Mouse (Mus musculus) adrenal gland, postnatal 25 days (tissue): ENCODE results near the gene Vsig1. TPM values are rescaled to one million over a fixed set of nuclear protein-coding genes. Genes with fewer than 3 reads are reported as not detected.

ENCODE experiments used
- DNase-seq: peaks from one replicate; pipeline ENCODE4 v3.0.0; 2021; ENCODE audit warnings: mixed read lengths
- long read RNA-seq: library from polyadenylated mRNA; stranded (forward); transcript quantifications from one replicate; pipeline ENCODE4 v2.0.0, GENCODE M21; 2021
- total RNA-seq: library from RNA; stranded (reverse); gene quantifications from 2 replicates; pipeline ENCODE4 v1.2.3, GENCODE M21; 2021

Gene Vsig1
- total RNA-seq = not detected in 2 replicates
- long read RNA-seq = 0 reads

GRCm38 (mm10) chrX:140907360-140907759 lies at the start of gene Vsig1:
Vsig1 (plus strand) TSS chrX:140907608.
- DNase-seq = no peak

- DNase-seq = no peak
These were observed 44.6 kb upstream of the Vsig1 start for GRCm38 (mm10) chrX:140862760-140863159.

- DNase-seq = no peak
These were observed 44.0 kb upstream of the Vsig1 start for GRCm38 (mm10) chrX:140863431-140863830.

GRCm38 (mm10) chrX:140887193-140887592 lies 20.2 kb upstream of the Vsig1 start:
- DNase-seq = no peak

GRCm38 (mm10) chrX:140891796-140892195 lies 15.6 kb upstream of the Vsig1 start:
- DNase-seq = no peak

GRCm38 (mm10) chrX:140903487-140903886 lies 3.9 kb upstream of the Vsig1 start:
- DNase-seq = no peak

GRCm38 (mm10) chrX:140921321-140921720 lies 13.9 kb downstream of the Vsig1 start:
- DNase-seq = no peak

- DNase-seq = no peak
These were observed 24.7 kb downstream of the Vsig1 start for GRCm38 (mm10) chrX:140932066-140932465.

GRCm38 (mm10) chrX:140933263-140933662 lies 25.9 kb downstream of the Vsig1 start:
- DNase-seq = no peak

- no peak for DNase-seq
These were observed 28.9 kb downstream of the Vsig1 start for GRCm38 (mm10) chrX:140936271-140936670.

- DNase-seq = no peak
These were observed 46.2 kb downstream of the Vsig1 start for GRCm38 (mm10) chrX:140953618-140954017.

- DNase-seq = peak; percentile 83
These were observed 49.0 kb downstream of the Vsig1 start, which contains the start of the genes Psmd10 and Atg4a for GRCm38 (mm10) chrX:140956272-140956940. Psmd10 (minus strand) TSS chrX:140956728. Atg4a (plus strand) TSS chrX:140956907.

GRCm38 (mm10) chrX:140956959-140957358 lies 49.6 kb downstream of the Vsig1 start:
- no peak for DNase-seq

GRCm38 (mm10) chrX:140978943-140979342 lies 71.5 kb downstream of the Vsig1 start:
- DNase-seq = no peak

GRCm38 (mm10) chrX:140979546-140979945 lies 72.1 kb downstream of the Vsig1 start:
- no peak for DNase-seq

GRCm38 (mm10) chrX:140980163-140980562 lies 72.8 kb downstream of the Vsig1 start:
- no peak for DNase-seq

GRCm38 (mm10) chrX:140983206-140983960 lies 76.0 kb downstream of the Vsig1 start:
- no peak for DNase-seq

- DNase-seq = no peak
These were observed 77.4 kb downstream of the Vsig1 start for GRCm38 (mm10) chrX:140984795-140985194.

GRCm38 (mm10) chrX:140985256-140985655 lies 77.8 kb downstream of the Vsig1 start:
- DNase-seq = no peak
